Mouse (Mus musculus) NIH3T3 (cell line): ENCODE measurements around the gene Mettl7a2.
"Not testable (repeated sequence)": the region's sequence is repeated elsewhere in the genome, so short reads cannot be mapped to it uniquely, and the experiment has no call there.

Experiments
- DNase-seq: peaks from one replicate; pipeline ENCODE4 v3.0.0-alpha.2; 2012; ENCODE audit warnings: low read depth

Gene Mettl7a2

DNA sequence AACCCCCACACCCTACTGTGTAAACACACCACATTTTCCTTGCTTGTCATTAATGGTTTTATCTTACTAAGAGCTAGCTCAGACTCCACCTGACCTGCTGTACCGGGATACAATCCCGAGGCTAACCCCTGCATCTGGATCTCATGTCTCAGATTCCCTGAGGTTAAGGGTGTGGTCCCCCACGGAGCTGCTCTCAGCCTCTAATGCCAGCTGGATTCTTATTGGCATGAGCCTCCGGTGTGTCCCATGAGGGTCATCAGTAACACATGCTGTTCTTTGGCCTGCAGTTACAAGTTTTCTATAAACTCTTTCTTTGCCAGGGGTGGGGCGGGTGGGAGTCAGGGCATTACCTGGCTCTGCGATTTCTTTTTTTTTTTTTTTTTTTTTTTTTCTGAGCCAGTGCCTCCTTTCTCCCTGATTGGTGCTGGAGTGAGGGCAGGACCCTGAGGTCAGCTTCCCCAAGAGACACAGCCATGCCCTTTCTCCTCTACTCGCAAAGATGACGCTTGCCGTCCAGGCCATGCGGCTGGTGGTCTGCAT is at the start of gene Mettl7a2, which contains the start of gene Methig1:
TSS of gene Mettl7a2 (plus strand) at position 490 of the 540 bp plus-strand sequence.
TSS of gene Methig1 (plus strand) at position 439 of the 540 bp plus-strand sequence.
- peak; percentile 18 for DNase-seq

DNA sequence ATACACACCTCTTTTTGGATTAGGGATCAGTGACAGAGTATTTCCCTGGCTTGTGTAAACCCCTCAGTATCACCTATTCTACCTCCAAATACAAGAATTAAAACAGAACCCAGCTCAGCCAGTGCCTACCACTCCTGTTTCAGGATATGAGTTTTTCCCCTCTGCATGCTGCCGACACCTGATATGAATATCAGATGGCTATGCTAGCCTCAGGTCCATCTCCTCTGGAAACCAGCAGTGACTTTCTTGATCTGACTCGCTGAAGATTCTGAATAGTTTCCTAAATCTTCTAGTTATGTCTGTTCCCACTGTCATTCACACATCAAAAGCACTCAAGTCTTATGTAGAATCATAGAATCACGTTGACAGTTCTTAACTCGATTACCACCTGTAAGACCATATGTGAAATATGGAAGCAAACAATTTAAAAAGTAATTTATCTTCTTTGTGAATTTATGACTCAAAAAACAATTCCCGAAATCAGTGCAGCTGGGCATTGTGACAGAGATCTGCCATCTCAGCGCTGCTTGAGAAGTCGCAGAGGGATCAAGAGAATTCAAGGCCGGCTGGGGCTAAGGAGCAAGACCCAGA is 49.5 kb upstream of the Mettl7a2 start:
- DNase-seq, result no peak

DNA sequence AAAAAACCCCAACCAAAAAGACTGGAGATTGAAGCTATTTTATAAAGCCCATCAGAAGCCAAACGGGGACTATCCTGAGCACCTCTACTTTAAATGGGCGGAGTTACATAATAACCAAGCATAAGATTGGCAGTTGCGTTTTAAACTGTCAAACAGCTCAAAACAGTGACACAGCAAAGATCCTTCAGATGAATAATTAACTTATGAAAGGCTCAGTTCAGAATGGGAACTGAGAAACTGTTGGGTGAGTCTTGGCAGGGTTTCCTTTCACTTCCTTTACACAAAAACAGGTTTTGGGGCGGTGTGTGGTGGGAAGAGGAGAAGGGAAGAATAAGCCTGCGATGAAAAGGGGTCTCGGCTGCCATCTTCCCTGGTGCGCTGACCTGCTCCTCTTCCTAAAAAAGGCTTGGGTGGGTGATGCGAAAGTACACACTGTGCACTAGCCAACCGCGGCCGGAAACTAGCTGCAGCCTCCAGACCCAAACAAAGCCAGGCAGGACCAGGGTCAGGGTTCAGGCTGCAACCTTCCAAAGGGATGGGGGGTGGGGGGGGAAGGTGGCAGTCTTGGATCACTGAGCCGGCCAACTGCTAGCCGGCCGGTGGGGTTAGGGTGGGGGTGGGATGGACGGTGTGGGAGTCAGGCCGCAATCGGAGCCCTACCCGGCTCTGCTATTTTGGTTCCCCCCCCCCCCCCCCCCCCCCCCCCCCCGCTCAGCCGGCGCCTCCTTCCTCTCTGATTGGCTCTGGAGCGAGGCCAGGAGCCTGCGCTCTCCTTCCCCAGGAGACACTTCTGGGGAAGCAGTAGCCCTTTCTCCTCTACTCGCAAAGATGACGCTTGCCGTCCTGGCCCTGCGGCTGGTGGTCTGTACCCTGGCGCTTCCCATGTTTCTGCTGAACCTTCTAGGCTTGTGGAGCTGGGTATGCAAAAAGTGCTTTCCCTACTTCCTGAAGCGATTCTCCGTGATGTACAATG is 48.7 kb upstream of the Mettl7a2 start, which contains the start of gene Mettl7a1:
TSS of gene Mettl7a1 (plus strand) at position 122 of the 973 bp plus-strand sequence.
- peak; percentile 92 for DNase-seq

DNA sequence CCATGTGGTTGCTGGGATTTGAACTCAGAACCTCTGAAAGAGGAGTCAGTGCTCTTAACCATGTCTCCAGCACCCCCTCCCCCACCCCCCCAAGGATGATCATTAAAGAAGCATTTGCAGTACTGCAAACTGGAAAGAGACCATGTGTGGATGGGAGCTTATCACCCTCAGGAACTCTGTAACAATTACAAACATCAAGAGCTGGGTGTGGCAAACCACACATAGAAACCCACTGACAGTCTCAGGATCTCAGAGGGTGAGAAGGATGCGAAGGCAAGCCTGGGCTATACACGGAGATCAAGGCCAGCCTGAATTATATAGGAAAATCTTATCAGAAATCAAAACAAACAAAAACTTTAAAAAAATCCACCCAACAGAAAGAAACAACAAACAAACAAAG is 46.8 kb upstream of the Mettl7a2 start:
- DNase-seq, result no peak

DNA sequence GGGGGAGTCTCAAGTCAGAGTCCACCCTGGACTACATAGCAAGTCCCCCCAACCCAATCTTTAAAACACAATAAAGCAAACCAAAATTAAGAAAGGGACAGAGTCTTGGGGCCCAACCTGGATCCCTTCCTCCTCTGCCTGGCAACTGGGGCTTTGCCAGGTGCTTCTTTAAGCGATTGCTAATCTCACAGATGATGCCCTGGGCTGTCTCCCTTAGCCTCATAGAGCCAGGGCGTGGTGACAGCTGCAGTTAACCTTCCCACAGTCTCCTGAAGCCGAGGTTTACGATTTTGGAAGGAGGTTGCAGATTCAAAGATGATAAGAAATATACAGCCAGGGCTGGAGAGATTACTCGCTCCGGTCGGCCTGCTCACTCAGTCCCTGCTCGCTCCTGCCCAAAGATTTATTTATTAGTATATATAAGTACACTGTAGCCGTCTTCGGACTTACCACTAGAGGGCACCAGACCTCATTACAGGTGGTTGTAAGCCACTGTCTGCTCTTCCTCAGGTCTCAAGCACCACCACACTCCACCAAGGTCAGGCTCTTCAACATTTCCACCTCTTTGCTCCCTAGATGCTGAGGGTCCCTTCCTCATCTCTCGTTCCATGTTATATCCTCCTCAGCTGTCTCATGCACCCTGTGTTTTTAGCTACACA is 45.4 kb upstream of the Mettl7a2 start:
- peak; percentile 77 for DNase-seq

DNA sequence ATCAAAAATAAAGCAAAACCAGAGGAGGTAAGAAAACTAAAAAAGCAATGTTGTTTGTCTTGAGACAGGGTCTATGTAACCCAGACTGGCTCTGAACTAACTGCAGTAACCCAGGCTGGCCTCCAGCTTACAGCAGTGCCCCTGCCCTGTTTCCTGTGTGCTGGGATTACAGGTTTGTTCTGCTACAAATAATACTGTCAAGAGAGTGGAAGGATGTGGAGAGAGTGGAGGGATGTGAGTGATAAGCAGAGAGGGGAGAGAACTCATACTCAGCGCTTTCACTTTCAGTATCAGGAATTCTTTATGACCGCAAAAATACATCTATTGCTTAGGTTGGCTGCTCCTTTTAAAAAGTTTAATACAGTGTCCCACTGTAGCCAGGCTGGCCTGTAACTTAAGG is 40.7 kb upstream of the Mettl7a2 start:
- DNase-seq, result peak; percentile 2

DNA sequence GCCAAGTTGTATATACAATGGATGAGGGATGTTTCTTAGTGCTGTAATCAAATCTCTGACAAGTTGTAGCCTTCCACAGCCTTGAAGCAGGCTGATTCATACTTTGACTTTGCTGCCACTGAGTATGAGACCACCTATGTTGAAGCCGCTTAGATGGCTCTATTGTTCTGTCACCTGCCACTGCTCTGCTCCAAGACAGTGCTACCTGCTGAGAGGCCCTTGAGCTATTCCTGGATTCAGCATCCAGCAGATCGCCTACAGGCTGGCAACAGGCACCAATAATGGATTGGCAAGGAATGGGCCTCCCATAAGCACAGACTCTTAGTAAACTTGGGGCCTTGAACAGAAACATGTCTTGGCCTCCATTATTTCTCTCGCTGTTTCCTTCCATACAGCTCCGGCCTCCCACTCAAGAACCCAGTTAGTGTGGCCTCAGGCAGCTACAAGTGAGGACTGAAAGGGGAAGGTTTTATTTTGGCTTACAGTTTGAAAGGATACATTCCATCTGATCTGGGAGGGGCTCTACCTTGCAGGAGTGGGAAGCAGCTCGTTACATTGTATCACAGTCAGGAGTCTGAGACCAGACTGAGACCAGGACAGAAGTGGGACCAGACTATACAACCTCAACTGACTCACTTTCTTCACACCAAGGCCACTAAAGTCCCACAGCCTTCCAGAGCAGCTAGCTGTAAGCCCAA is 38.4 kb upstream of the Mettl7a2 start:
- peak; percentile 0 for DNase-seq

DNA sequence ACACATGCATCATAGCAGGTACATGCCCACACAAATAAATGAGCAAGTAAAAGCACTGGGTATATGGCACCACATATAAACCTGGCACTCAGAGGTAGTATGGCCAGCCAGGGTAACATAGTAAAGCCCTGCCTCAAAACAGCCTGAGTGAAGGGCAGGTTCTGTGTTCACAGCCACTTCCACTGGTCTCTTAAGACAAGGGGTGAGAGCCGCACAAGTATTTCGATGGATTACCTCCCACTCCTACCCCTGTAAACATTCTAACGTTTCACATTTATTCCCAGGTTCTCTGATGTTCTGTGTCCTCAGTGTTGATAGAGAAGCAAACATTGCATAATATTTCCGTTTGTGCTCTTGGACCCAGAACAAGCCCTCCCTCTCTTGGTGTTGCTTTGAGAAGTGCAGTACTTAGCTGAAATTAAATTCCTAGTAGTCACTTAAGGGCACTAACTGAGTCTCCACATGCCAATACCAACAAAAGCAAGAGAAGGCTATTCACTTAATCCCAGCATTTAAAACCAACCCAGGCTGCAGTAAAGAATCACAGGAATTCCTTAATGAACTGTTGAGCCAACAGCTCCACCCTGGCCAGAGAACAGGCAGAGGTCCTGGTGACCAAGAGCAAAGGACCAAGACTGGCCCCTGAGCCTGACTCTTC is 34.9 kb upstream of the Mettl7a2 start:
- DNase-seq, result peak; percentile 12

DNA sequence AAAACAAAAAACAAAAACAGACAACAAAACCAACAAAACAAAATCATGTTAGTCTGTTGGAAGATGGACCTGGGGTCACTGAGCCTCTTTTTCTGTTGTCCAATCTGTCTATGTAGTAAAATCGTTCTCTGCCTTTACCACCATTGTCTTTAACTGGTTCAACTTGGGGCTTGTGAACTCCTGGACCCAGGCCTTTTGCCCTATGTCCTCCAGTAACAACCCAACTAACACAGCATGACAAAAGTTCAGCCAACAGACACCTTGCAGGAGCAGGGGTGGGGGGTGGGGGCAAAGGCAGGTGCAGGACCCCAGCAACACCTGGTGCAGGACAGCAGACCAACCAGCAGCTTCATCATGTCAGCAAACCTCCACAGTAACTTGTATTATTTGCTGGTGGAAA is 33.1 kb upstream of the Mettl7a2 start:
- DNase-seq, result no peak

DNA sequence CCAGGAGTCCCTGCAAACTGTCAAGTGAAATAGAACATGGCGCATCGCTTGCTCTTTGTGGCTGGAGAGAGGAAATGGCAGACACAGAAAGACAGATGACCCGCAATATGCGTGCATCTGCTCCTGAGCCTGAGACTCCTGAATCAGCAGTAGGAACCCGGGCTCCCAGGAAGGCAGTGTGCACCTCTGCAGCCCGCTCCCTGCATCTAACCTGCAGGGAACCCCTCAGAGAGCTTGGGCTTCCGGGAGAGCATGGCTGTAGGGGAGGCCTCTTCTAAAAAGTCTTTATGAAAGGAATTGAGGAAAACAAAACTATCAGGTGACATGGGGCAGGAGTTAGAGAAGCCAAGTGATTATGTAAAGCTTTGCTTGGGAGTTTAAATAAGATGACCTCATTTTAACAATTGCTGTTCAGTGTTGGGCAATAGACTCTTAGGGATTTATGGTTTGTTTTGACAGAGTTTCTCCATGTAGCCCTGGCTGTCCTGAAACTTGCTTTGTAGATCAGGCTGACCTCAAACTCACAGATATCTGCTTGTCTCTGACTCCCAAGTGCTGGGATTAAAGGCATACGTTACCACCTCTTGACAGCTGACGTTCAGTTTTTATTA is 32.6 kb upstream of the Mettl7a2 start:
- DNase-seq, result peak; percentile 74

DNA sequence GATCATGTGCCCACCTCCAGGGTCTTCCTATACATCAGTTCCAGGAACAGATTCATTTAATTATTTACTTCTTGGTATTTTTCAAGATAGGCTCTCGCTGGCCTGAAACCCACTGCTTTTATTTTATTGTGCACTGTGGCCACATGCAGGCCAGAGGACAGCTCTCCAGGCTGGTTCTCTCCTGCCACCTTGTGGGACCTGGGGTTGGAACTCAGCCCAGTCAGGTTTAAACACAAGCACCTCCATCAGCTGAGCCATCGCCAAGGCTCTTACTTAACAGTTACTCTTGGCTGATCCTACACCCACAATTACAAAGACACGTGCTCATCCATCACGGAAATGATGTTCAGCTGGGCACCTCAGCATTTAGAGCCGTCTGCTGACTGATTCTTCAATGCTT is 31.9 kb upstream of the Mettl7a2 start:
- peak; percentile 74 for DNase-seq

DNA sequence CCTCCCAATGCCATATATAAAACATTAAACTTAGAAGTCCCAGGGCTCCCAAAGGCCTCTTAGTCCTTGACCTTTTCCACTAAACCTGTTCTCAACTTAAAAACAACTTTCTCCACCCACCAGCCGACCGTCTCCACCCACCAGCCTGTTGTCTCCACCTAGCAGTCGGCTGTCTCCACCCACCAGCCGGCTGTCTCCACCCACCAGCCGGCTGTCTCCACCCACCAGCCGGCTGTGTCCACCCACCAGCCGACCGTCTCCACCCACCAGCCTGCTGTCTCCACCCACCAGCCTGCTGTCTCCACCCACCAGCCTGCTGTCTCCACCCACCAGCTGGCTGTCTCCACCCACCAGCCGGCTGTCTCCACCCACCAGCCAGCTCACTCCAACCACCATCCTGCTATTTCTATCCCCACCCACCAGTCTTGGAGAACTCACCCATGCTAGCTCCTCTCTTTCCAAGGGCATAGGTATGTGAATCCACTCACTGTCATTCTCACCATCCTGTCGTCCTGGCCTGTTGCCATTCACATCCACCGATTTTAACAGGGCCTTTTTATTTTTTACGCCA is 28.9 kb upstream of the Mettl7a2 start:
- peak; percentile 55 for DNase-seq

DNA sequence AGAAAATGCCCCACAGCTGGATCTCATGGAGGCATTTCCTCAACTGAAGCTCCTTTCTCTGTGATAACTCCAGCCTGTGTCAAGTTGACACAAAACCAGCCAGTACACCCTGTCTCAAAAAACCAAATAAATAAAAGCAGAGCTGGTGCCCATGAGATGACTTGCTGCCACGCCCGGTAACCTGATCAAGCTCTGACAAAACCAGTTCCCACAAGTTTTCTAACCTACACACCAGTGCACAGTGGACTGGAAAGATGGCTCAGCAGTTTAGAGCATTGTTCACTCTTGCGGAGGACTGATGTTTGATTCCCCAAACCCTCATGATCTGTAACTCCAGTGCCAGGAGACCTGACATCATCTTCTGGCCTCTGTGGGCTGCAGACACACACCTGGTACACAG is 27.8 kb upstream of the Mettl7a2 start:
- DNase-seq, result peak; percentile 2

DNA sequence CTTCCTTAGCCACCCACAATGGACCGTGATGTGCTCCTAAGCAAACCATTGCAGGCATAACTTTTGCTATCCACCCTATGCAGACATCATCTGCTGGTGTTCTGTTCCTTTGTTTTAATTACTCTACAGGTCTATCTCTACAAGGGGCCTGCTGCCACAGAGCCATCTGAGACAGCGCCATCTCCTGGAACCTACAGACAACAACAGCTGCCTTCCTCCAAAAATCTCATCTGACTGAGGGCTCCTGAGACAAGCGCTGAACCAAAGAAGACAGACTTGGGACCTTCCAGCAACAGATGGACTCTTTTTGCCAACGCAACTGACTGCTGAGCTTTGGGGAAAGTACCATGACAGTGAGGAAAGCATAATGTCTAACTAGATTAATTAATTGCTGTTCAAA is 24.9 kb upstream of the Mettl7a2 start:
- peak; percentile 1 for DNase-seq

DNA sequence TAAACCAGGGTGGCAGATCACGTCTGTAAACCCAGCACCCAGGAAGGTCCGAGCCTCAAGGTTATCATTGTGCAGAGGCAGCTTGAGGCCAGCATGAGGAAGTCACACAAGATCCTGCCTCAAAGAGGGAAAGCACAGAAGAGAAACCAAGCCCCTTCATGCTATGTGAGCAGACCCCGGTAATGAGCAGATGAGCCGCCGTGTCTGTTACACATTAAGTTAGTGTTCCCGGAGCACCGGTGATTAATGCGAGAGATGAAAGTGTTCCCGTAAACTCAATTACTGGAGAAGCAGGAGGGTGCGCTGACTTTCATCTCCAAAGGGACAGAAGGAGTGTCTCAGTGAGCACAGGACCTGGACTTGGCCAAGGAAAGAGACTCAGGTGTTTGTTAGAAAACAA is 23.7 kb upstream of the Mettl7a2 start:
- not testable (repeated sequence) for DNase-seq

DNA sequence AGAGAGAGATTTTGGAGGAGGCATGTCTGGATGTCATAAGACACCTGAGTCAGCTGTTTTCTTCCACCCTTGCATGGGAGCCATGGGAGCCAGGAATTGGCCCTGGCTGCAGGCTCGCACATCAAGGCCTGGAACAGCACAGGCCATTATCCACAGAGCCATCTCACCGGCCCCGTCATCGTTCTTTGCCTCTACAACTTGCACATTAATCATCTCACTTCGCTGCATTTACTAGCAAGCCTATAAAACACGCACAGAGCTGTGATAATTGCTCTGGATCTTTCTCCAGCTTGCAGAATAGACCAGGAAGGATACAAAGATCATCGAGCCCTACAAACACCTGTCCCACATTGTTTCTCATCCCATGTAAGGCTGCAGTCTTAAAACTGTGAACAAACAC is 22.3 kb upstream of the Mettl7a2 start:
- no peak for DNase-seq

DNA sequence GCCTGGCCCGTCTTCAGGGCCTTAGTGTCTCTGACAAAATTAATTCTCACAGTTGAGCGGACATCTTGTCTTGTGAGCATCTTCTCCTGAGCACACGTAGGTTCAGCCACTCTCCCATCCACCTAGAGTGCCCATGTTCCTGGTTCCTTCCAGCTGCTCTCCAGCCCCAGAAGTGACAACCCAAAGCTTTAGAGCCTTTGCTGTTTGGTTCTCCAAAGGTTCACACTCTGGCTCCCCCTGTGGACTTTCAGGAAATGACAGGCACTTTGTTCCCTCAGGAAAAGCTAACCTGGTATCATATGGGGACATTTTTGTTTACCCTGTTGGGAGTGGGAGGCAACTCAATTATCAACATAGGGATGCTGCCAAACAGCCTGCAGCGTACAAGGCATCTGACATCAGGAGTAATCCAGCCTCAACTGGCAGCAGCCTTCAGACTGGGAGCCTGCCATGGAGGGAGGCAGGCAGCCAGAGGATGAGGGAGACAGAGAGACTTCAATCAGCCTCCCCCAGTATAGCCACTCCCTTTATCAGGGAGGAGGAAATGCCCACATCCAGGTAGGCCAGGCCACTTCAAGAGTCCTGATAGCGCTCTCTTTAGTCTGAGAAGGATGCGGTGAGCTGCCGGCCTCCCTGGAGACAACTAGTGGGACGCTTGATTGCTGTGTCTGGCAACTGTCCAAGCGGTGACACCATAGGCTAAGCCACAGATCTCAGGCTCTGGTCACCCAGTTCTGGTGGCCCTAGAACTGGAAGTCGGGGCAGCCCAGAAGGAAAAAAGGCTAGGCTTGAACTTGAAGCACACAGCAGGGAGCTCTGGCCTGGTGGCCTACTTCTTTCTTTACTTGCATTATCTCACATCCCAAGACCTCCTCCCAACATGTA is 20.7 kb upstream of the Mettl7a2 start:
- DNase-seq, result not testable (repeated sequence)

DNA sequence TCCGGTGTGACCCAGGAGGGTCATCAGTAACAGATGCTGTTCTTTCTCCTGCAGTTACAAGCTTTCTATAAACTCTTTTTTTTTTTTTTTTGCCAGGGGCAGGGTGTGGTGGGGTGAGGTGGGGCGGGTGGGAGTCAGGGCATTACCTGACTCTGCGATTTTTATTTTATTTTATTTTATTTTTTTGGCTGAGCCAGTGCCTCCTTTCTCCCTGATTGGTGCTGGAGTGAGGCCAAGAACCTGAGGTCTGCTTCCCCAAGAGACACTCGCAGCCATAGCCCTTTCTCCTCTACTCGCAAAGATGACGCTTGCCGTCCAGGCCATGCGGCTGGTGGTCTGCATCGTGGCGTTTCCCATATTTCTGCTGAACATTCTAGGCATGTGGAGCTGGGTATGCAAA is 18.4 kb upstream of the Mettl7a2 start, which contains the start of gene Mettl7a3:
TSS of gene Mettl7a3 (plus strand) at position 301 of the 400 bp plus-strand sequence.
- no peak for DNase-seq

DNA sequence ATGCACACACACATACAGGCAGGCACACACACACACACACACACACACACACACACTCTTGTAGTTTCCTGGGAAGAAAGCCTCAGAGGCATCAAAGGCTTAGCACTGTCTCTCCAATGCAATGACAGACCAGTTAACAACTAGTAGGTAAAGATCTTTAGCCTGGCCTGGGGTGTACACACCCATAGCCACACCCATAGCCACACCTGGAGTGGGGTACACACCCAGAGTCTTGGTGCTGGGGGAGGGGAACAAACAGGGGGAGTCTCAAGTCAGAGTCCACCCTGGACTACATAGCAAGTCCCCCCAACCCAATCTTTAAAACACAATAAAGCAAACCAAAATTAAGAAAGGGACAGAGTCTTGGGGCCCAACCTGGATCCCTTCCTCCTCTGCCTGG is 15.7 kb upstream of the Mettl7a2 start:
- DNase-seq, result not testable (repeated sequence)
